Mouse (Mus musculus) adrenal gland, postnatal 10 days (tissue): ENCODE results near the gene Sidt1. TPM values are rescaled to one million over a fixed set of nuclear protein-coding genes. Genes with fewer than 3 reads are reported as not detected.

Source experiments
- total RNA-seq, 2 experiments: library from RNA; stranded (reverse); gene quantifications; 2 replicates each; pipeline ENCODE4 v1.2.3; 2021

Gene Sidt1
- total RNA-seq, 2 experiments from 2014 or later: 7.5 to 8.2 TPM

Other genes starting within 250 kb of the Sidt1 start
- gene Atp6v1a, start 193.5 kb downstream of the Sidt1 start, total RNA-seq: 10 to 100 TPM; 91.4 to 92.3 TPM
- 10 to 100 TPM; 82.8 to 85.7 TPM for gene Naa50, start 193.4 kb downstream of the Sidt1 start, total RNA-seq
- gene Usf3, start 159.9 kb downstream of the Sidt1 start, total RNA-seq: 10 to 100 TPM; 19.7 to 24.1 TPM
- gene Spice1, start 13.9 kb upstream of the Sidt1 start, total RNA-seq: 10 to 100 TPM; 15.3 to 20.1 TPM
- gene Cfap44, start 61.6 kb upstream of the Sidt1 start, total RNA-seq: 1 to 10 TPM in 1 of 2 experiments, under 1 TPM in 1; 0.42 to 1.1 TPM
- 10 to 100 TPM; 33.5 to 35.9 TPM for gene Boc, start 225.7 kb upstream of the Sidt1 start, total RNA-seq